Mouse (Mus musculus) spleen, adult 2 months (tissue): ENCODE measurements around the gene Plekha6.

ENCODE experiments used
- CTCF ChIP-seq: fragments of 200-500 bp; IDR thresholded peaks from 2 replicates; pipeline ENCODE4 v1.5.1; 2011; ENCODE audit warnings: mild to moderate bottlenecking, inconsistent platforms; ENCODE audit not compliant: insufficient read depth, insufficient read length, insufficient replicate concordance; ENCODE audit errors: extremely low read depth
- POLR2A ChIP-seq: fragments of 200-500 bp; IDR thresholded peaks from 2 replicates; pipeline ENCODE4 v1.6.1; 2011; ENCODE audit warnings: low read depth, low read length, inconsistent platforms

DNA sequence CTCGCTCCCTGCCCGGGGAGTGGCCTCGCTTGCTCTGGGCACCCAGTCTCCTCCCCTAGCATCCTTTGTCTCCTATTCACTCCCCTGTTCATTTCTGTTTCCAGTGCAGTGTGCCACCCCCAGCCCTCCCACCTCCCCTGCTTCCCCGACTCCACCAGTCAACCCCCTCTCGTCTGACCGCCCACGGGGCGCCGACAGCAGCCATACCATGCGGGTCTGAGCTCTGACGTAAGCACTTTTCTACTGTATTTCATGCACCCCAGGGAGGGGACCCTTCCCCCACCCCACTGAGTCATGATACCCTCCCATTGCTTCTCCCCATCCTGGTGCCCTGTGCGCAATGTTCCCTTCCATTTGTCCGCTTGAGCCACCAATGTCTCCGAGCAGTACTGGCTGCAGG is 134.8 kb downstream of the Plekha6 start:
- TF ChIP-seq POLR2A, result no peak
- TF ChIP-seq CTCF, result no peak
